Mouse (Mus musculus): Measurements from ENCODE around the gene Tmem161a.

Gene Tmem161a

DNA sequence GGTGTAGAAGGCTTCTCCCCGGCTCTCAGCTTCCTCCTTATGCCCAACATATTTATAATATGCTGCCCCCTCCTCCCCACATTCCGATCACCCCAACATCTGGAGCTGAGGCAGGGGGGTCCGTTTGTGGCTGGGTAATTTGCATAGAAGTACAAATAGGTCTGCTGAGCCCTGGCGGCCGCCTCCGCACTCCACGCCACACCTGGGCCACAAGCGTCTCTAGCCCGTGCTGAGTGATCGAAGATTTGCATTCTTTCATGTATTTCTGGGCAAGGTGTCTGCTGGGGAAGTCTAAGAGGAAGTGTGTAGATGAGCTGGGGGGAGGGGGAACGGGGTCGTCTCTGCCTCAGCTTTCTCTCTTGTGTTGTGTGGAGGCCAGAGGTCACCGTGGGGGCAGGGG is 12.1 kb upstream of the Tmem161a start:
- in situ Hi-C loops (cut with MboI, MseI) = loop anchor here (10.0 kb wide), 1 partner anchor 55 kb away; no protein-coding TSS in a partner anchor

DNA sequence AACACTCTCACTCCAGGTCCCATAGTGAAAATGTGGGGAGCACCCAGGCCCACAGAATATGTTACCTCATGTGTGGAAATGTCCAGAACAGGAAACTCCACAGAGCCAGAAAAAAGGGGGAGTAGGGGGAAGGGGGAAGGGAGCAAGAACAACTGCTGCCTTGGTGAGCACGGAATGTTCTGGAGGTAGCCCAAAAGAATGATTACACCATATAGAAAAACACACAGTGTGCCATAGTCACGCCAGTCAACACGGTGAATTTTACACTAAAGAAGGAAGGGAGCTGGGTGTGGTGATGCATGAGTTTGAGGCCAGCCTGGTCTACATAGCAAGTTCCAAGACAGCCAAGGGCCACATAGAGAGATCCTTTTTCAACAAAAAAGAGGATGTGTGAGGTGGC is 8.8 kb upstream of the Tmem161a start:
- in situ Hi-C loops (cut with MboI, MseI) = loop anchor here (10.0 kb wide), 1 partner anchor 59 kb away; no protein-coding TSS in a partner anchor

DNA sequence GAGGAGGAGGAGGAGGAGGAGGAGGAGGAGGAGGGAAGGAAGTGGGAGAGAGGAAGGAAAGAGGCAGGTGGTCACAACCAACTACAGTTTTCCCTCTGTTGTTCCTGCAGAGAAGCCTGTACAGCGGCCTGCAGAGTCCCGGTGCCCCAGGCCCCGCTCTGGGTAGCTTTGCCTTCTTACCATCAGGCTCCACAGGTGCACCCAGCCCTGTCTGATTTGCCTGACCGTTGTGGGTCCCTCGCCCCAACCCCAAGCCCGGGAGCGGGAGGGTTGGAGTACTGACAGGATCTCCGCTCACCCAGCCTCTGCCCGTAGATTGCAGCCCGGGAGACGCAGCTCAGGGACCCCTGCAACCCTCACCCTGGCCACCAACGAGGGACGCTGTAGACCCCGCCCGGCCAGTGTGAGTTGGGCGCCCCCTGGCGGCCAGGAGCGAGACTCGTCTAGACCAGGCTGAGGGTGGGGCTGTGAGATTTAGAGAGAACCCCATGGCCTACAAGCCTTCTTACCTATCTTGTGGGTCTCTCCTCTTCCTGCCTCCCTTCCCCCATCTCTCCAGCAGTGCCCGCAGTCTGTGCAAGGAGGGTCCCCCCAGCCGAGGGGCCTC is 5.5 kb upstream of the Tmem161a start:
- in situ Hi-C loops (cut with MboI, MseI) = loop anchor here (5.0 to 10.0 kb wide), 2 partner anchors 62 to 249 kb away; no protein-coding TSS in a partner anchor

DNA sequence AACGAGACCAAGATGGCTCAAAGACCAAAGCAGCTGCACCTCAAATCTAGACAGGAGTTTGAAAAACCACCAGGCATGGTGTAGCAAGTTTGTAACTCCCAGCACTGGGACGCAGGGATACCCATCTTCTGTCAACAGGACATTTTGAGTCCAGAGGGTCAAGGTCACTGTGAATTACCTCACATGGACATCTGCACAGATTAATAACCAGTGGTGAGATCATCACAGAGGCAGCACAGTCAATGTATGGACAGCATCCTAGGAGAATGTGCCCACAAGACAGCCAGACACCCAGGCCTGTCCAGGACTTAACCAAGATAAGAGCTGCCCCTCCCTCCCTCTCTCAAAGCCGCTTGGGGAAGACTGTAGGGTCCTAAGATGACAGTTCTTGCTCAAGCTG is 2.0 kb upstream of the Tmem161a start:
- in situ Hi-C loops (cut with MboI, MseI) = no loop called here

DNA sequence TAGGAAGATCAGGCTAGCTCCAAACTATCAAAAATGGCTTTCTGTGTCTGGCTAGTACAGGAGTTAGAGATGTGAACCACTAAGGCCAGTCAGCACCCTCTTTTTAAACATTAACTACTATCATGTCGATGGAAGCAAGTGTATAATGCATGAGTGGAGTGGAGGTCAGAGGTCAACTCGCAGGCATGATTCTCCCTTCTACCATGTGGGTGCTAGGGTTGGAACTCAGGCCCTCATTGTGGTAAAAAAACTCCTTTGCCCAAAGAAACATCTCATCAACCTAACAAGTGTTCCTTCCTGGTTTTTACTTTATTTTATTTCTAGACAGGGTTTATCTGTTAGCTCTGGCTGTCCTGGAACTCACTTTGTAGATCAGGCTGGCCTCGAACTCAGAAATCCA is 1.4 kb upstream of the Tmem161a start:
- in situ Hi-C loops (cut with MboI, MseI) = no loop called here

DNA sequence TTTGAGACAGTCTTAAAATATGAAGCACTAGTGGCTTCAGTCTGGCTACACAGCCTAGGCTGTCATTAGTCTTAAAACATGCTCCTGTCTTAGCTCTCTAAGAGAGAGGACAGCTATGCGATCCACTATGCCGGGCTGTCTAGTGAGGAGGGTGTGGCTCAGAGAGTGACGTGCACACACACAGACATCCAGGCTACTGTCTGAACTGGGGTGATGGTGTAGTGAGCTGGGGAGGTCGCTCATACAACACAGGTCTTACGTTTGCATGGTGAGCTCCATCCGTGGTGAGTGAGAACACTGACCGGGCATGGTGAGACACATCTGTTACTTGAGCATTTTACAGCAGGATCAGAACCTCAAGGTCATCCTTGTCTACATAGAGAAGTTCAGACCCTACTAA is 916 bp upstream of the Tmem161a start:
- in situ Hi-C loops (cut with MboI, MseI) = no loop called here

DNA sequence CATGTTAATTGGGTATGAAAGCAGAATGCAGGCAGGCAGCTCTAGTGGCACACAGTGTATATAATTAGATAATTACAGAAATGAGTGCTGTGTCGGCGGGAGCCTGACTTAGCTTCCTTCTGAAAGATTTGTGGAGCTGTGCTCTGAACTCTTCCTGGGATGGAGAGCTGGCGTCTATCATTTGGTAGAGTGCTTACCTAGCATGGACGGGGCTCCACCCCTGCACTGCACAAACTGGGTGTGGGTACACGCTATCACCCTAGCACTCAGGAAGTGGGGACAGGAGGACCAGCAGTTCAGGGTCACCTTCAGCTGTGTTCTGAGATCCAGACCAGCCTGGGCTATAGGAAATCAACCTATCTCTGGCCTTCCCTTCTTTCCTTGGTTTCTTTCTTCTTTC is 1.2 kb downstream of the Tmem161a start:
- in situ Hi-C loops (cut with MboI, MseI) = no loop called here

DNA sequence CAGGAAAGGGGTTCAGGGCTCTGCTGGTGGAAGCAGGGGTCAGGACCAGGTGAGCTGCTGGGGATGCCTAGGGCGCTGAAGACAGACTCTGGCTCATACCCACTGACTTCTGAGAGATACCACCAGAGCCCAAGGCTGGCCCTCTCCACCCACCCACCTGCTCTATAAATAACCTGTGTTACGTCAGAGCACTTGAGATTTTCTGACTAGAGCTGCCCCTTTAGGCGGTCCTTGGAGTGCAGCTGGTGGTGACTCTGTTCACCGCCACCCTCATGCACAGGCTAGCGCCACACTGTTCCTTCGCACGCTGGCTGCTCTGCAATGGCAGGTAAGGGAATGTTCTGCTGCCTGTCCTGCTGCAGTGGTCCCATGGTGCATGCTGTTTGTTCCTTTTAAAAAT is 1.9 kb downstream of the Tmem161a start:
- in situ Hi-C loops (cut with MboI, MseI) = no loop called here

DNA sequence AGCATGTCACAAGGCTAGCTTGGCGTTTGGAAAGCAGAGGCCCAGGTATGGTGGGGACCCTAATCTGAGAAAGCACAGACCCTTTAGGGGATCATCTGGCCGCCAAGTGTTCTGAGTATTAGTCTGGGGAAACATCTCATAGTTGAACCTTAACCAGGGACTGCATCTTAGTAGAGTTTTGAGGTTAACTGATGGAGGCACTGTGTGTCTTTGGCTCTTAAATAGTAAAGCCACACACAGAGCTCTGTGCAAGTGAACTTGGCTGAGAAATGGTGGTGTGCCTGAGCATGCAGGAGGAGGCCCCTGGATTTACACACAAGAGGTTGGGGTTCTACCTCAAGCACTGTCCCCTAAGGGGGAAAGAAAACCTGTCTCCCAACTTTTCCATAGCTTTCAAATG is 6.1 kb downstream of the Tmem161a start:
- in situ Hi-C loops (cut with MboI, MseI) = no loop called here

DNA sequence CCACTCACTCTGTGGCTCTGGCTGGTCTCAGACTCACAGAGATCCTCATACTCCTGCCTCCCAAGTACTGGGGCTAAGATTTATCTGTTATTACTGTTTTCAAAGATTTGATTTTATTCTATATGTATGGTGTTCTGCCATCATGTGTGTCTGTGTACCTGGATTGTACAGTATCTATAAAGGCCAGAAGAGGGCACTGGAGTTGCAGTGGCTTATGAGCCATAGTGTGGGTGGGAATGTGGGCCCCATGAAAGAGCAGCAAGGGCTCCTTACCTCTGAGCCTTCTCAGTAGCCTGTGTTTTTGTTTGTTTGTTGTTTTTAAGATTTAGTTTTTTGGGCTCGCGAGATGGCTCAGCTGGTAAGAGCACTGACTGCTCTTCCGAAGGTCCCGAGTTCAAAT is 6.9 kb downstream of the Tmem161a start:
- in situ Hi-C loops (cut with MboI, MseI) = no loop called here

DNA sequence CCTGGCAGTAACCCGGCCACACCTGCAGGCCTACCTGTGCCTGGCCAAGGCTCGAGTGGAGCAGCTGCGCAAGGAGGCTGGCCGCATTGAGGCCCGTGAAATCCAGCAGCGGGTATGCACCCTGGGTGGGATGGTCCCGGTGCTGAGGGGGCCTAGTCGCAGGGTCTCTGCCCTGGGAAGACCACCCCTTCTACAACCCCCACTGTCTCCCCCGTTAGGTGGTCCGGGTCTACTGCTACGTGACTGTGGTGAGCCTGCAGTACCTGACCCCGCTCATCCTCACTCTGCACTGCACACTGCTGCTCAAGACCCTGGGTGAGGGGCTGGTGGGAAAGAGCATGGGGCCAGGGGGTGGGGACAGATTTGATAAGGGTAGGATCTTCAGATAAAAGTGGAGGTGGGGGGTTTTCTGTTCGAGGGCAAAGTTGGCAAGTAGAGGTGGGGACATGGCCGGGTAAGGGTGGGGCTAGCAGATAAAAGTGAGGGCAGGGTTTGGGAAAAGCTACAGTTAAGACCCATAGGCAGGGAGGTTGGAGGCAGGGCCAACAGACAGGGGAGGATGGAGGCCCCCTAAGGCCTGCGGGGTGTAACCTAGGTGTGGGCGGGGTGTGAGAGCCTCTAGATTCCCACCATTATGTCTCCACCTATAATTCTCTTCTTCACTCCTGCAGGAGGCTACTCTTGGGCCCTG is 9.2 kb downstream of the Tmem161a start:
- in situ Hi-C loops (cut with MboI, MseI) = no loop called here

DNA sequence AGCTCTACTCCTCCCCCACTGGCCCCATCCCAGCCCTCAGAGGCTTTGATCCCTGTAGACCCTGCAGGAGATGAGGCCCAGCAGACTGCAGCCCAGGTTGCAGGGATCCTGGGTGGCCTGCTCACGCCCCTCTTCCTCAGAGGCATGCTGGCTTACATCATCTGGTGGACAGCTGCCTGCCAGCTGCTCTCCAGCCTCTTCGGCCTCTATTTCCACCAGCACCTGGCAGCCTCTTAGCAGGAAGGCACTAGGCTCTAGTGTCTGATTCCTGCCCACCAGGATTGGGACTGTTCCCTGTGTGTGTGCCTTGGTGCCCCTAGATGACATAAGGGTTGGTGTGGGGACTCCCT is 9.7 kb downstream of the Tmem161a start:
- in situ Hi-C loops (cut with MboI, MseI) = no loop called here

DNA sequence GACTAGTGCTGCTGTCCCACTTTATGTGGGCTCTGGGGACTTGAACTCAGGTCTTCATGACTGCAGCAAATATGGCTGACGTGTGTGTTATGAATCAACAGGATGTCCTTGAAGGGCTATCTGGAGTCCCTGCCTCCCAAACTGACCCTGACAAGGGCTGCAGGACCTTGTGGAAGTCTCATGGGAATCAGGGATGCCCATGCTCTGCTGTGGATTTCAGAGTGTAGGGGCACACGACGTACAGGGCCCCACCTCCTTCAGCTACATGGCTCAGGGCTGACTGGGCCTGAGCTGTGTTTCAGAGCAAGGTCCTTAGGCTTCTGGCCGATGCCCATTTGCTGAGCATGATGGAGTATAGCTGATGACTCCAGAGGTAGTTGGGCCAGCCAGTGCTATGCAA is 11.0 kb downstream of the Tmem161a start:
- in situ Hi-C loops (cut with MboI, MseI) = no loop called here

DNA sequence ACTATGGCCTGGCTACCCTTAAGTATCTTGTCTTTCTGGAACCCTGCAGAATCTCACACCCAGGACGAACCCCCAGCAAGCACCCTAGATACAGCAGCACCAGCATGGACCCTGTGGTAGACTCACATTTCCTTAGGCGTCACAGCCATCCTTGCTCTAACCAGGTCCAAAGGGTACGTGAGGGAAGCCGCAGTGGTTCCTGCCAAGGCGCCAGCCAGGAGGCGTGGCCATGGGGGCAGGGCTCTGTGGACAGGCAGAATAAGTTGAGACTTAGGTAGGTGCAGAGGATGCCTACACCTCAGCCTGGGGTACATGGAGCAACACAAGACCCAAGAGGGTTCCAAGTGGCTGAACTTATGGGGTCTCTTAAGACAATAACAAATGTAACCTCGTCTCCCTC is 16.6 kb downstream of the Tmem161a start:
- in situ Hi-C loops (cut with MboI, MseI) = no loop called here

DNA sequence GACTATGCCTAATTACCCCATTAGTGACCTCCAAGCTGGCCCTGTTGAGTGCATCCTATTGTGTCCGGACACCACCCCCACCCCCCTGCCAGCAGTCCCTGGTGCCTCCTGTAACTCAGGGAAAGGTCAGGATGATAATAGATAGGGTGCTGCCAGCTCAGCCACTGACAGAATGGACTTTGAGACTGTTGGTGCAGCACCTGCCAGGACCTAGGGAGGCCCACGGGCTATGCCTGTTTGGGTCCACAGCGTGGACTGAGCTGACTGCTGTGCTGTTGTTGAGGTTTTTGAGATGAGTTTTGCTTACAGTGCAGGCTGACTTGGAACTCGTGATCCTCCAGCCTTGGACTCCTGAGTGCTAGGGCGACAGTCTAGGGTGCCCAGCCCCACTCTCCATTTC is 21.1 kb downstream of the Tmem161a start:
- in situ Hi-C loops (cut with MboI, MseI) = no loop called here

DNA sequence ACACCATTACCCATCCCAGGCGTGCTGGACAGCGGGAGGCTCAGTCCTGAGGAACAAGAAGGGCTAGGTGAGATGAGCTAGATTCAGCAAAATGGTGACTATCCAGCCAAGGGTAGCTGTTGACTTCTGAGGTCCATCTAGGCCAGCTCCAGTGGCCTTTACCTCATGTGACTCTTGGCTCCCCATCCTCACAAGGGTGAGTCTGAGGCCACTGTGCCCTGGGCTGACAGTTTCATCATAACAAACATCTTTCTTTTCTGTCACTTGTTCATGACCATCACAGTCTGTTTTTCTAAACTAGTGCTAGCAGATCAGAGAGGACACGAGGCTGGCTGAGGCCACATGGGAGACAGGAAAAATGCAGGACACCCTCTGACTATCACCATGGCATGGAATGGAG is 22.0 kb downstream of the Tmem161a start:
- in situ Hi-C loops (cut with MboI, MseI) = no loop called here

DNA sequence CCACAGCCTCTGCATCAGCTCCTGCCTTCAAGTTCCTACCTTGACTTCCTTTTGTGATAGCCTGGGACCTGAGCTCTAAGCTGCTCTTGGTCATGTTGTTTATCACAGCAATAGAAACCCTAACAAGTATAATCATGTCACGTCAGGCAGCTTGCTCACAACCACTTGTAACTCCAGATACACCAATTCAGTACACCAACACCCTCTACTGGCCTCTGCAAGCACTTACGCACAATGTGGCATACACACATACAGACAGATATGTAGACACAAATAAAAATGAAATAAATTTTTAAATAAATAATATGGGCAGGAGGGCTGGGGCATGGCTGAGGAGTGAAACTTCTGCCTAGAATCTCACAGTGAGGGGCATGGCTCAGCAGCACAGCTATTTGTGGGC is 23.6 kb downstream of the Tmem161a start:
- in situ Hi-C loops (cut with MboI, MseI) = no loop called here

DNA sequence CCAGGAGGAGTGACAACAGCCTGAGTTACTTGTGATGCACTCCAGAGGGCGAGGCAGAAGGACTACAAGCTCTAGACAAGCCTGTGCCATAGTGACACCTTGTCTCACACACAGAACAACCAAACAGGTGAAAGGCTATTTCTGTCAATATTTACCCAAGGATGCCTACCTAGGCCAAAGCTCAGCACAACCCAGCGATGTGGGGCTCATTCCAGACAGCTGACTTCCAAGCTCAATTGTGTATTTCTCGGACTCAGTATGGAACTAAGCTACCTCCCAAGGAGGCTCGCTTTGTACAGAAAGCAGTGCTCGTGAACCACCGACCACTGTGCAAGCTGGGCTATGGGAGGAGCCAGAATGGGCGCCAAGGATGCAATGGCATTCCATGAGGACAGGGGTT is 25.4 kb downstream of the Tmem161a start:
- in situ Hi-C loops (cut with MboI, MseI) = no loop called here

DNA sequence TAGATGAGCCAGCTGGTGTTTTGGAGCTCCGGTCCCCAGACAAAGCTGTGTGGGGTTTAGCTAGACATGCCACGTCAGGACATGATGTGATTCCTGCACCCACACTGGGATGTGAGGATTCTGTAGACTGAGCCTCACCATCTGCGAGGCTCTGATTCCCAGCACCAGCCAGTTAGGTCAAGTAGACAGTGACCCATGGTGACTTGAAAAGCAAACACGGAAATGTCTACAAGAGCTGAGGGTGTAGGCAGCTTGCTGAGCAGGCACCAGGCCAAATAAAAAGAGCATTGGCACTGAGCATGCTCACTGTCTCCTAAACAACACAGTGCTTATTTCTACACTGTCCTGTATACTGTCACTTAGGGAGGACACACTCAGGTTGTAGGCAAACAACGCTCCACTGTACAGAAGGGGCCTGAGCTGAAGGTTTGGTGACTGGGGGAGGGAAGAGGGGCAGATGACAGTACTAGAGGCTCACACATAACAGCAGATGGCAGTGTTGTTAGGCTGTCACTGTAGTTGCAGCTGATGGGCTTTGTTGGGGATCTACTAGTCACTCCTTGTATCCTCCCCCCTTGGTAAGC is 28.0 kb downstream of the Tmem161a start:
- in situ Hi-C loops (cut with MboI, MseI) = no loop called here

DNA sequence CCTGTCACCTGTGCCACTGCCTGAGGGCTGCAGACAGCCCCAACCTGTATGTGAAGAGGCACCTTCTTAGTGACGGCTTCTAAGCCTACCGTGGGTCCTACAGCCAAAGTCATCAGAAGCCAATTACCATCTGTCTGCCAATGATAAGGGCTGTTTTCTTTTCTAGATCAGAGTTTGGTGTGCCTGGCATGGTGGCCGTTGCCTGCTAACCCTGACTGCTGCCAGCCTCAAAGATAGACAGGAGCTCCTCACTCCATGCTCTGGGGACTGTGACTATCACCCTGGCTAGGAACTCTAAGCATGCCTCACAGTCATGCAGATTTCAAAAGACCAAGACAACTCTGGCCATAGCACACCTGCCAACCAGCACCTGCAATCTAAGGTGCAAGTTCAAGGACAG is 29.3 kb downstream of the Tmem161a start:
- in situ Hi-C loops (cut with MboI, MseI) = no loop called here

DNA sequence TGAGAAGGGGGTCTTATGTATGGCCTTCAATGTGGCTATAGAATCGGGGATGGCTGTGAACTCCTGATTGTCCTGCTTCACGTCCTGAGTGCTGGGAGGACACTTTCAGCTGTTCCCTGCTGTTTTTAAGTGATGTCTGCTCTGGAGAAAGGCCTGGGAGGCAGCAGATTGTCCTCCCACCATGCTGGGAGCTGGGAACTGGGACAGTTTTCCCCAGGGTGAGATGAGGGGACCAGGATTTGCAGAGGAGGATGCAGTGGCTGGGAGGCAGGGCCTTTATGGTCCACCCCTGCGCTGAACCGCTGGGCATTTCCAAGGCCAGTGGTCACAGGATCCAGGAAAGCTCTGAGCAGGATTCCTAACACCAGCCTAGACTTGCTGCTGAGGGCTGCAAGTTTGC is 30.9 kb downstream of the Tmem161a start:
- in situ Hi-C loops (cut with MboI, MseI) = no loop called here

DNA sequence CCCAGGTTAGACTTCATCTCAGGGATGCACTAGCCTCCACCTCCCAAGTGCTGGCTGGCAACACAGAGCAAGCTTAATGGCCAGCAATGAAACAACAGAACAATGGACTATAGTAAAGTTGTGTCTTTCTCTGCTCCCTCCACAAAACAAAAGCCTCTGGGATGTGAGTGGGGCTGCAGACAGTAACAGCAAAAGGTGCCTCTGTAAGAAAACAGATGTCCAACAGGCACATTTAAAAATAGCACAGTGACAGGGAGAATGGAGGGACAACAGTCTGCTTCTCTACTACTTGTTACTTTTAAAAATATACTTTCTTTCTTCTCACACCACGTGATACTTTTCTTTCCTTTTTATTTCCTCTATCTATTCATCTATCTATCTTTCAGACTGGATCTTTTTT is 32.6 kb downstream of the Tmem161a start:
- in situ Hi-C loops (cut with MboI, MseI) = no loop called here

DNA sequence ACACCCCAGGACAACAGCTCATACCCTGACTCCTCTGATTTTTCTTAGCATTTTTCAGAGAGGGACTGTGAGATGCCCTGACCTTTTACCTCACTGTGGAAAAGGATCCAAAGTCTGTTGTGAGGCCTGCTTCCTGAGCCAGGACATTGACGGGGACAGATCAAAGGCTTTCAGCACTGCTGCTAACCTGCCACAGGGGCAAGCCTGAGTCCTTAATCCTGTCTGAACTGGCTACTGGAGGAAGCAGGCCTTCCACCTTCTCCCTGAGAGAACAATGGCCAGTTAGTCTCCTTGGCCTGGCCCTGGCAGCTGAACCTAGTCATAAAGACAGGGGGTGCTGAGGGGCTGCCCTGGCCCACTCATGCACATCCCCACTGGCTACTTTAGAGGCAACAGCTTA is 36.0 kb downstream of the Tmem161a start:
- in situ Hi-C loops (cut with MboI, MseI) = no loop called here

All from T-helper 1 cell (primary cell).